Mouse (Mus musculus) embryo, embryonic 10.5 days (tissue): Measurements from ENCODE around the gene Rbsn.

Experiments used
- DNase-seq: peaks from one replicate; pipeline ENCODE4 v3.0.0-alpha.2; 2015; ENCODE audit warnings: low spot score

Rbsn gene

DNA sequence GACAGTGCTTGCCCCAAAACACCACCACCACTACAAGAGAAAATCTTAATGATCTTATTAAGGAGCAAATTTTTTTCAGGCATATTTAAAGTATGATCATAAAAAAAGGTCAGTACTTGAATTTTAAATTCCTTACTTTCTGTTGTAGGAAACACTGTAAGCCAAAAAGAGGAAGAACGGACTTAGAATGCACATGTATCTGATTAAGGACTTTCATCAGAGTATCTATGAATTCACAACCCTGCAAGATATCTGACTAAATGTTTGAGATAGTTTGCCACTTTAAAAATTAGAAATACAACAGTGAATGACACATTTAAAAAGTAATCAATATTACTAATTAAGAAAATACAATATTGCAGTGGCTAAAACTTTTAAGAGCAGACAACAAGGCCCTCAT, 38.3 kb downstream of the Rbsn start:
- no peak for DNase-seq

DNA sequence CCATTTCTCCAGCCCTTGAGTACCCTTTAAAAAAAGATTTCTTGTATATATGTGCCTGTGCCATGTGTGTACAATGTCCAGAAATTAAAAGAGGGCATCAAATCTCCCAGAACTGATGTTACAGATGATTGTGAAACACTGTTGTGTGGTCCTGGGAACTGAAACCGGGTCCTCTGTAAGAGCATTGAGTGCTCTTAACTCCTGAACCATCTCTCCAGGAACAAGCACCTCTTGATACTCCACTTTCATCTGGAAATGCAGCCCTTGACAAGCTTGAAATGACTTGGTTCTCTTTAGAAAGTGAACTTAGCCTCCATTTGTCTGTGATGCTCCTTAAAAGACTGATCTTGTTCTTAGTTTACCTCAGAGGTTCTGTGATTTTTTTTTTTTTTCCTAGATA, 52.0 kb downstream of the Rbsn start:
- no peak for DNase-seq

DNA sequence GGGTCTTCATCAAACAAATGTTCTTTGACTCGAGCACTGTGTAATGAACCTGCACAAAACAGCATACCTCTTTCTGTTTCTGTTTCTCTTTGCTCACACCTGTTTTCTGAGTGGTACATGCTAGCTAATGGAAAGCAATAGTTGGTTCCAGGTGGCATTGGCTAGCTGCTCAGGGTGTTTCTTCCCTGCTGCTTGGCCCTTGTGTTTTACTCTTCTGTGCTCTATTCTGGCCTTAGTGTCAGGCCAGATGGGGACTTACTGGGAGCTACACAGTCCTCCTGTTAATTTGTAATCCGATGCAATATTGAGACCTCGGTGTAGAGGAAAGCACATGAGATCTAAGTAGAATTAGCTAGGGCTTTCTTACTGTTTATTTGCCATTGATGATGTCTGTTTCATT, 55.9 kb downstream of the Rbsn start:
- DNase-seq: no peak

DNA sequence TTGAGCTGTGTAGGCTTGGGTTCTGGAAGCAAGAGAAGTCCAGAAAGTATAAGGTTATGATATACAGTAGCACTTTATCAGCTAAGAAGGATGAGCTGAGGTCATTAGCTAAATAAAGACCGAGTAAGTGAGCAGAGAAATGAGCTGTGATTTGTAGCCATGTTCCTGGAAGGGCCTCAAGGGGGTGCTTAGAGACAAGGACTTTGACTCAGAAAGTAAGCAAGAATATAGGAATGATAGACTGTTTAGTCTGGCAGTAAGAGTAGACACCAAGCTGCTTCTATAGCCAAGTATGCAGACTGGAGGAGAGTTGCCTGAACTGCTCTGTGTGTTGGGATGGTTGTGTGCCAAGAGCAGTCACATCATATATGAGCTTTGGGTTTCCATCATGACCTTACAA, 61.0 kb downstream of the Rbsn start:
- no peak for DNase-seq

DNA sequence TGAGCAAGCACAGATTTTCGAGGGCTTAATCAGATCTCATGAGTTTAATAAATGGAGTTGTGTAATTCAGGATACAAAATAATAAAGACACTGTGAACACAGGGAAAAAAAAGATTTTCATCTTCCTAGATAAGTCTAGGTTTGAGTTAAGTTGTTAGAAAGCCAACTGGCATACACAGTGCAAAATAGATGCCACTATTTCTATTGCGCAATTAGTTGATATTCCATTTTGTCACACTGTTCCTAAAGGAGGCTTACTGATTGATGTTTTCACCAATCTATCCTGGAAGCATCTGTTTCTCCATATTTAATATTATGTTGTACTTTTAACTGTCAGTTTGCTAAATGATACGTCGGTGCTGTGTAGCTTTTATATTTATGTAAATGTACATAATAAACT, 68.8 kb downstream of the Rbsn start:
- DNase-seq: no peak
